Mouse (Mus musculus) MEL (cell line): ENCODE measurements at regions not wholly inside any gene's neighbourhood (a gene's known extent, or its start where the extent isn't known, plus 50 kb on each side); places are given as distances from the start of the nearest gene placed in this dataset.
A peak's percentile ranks its signal among the peaks of the same experiment; 100 is the strongest.

Experiments
- DNase-seq: peaks from one replicate; pipeline ENCODE4 v3.0.0; 2011; ENCODE audit warnings: low read depth, low spot score
- H3K27ac ChIP-seq: 2 replicates; pipeline ENCODE4 v1.5.1; 2012; ENCODE audit warnings: low read depth, mild to moderate bottlenecking, control low read depth, low read length, moderate library complexity; ENCODE audit not compliant: control insufficient read depth
- H3K27me3 ChIP-seq, 2 experiments: fragments of 150-350 bp in 1 of 2; sonication (generic) in 1 of 2; 2 replicates each; pipeline ENCODE4 v1.6.1; 2012; ENCODE audit warnings: low read length in 2 of 2, mild to moderate bottlenecking in 2 of 2, improper control_type of control experiment in 1 of 2, moderate library complexity in 1 of 2; ENCODE audit not compliant: insufficient read depth in 2 of 2, control insufficient read depth in 1 of 2
- H3K36me3 ChIP-seq, 2 experiments: 2 replicates each; pipeline ENCODE4 v1.6.1; 2012 to 2014; ENCODE audit warnings: low read length in 2 of 2, improper control_type of control experiment in 1 of 2, inconsistent platforms in 1 of 2, mild to moderate bottlenecking in 1 of 2; ENCODE audit not compliant: insufficient read depth in 2 of 2, control insufficient read depth in 1 of 2
- H3K4me1 ChIP-seq, 2 experiments: fragments of 150-350 bp in 1 of 2; sonication (generic) in 1 of 2; 2 replicates each; pipeline ENCODE4 v1.6.1; 2012; ENCODE audit warnings: low read length in 2 of 2, improper control_type of control experiment in 1 of 2, mild to moderate bottlenecking in 1 of 2; ENCODE audit not compliant: insufficient read depth in 2 of 2, control insufficient read depth in 1 of 2
- H3K4me3 ChIP-seq, 2 experiments: fragments of 150-350 bp in 1 of 2; sonication (generic) in 1 of 2; 2 replicates each; pipeline ENCODE4 v1.5.1; 2012; ENCODE audit warnings: low read depth in 2 of 2, low read length in 2 of 2, mild to moderate bottlenecking in 2 of 2, moderate library complexity in 2 of 2, control low read depth in 1 of 2, improper control_type of control experiment in 1 of 2; ENCODE audit not compliant: control insufficient read depth in 1 of 2, insufficient read depth in 1 of 2
- H3K79me2 ChIP-seq: 2 replicates; pipeline ENCODE4 v1.6.1; 2012; ENCODE audit warnings: mild to moderate bottlenecking, low read length, moderate library complexity; ENCODE audit not compliant: control insufficient read depth, poor library complexity, insufficient read depth
- H3K9ac ChIP-seq: 2 replicates; pipeline ENCODE4 v1.6.1; 2012; ENCODE audit warnings: low read depth, mild to moderate bottlenecking, control low read depth, low read length, moderate library complexity; ENCODE audit not compliant: control insufficient read depth, poor library complexity, severe bottlenecking
- H3K9me3 ChIP-seq: fragments of 150-350 bp; sonication (generic); replicated peaks from 2 replicates; pipeline ENCODE4 v1.6.1; 2012; ENCODE audit warnings: mild to moderate bottlenecking, low read length, improper control_type of control experiment, moderate library complexity; ENCODE audit not compliant: insufficient read depth
- BHLHE40 ChIP-seq: IDR thresholded peaks from 2 replicates; pipeline ENCODE4 v1.6.1; 2012; ENCODE audit warnings: low read depth, mild to moderate bottlenecking, inconsistent platforms, low read length, improper control_type of control experiment, borderline replicate concordance
- CHD1 ChIP-seq: IDR thresholded peaks from 2 replicates; pipeline ENCODE4 v1.6.1; 2012; ENCODE audit warnings: low read depth, mild to moderate bottlenecking, inconsistent platforms, low read length, improper control_type of control experiment
- ELF1 ChIP-seq: IDR thresholded peaks from 2 replicates; pipeline ENCODE4 v1.6.1; 2014; ENCODE audit warnings: low read depth, mild to moderate bottlenecking, inconsistent platforms, low read length, improper control_type of control experiment, moderate library complexity
- EP300 ChIP-seq, 2 experiments: IDR thresholded peaks; 2 replicates each; pipeline ENCODE4 v1.6.1; 2011; ENCODE audit warnings: improper control_type of control experiment in 2 of 2, low read length in 2 of 2, low read depth in 1 of 2, mild to moderate bottlenecking in 1 of 2
- ETS1 ChIP-seq: IDR thresholded peaks from 2 replicates; pipeline ENCODE4 v1.6.1; 2012; ENCODE audit warnings: low read depth, mild to moderate bottlenecking, inconsistent platforms, low read length, improper control_type of control experiment, moderate library complexity
- GATA1 ChIP-seq: IDR thresholded peaks from 2 replicates; pipeline ENCODE4 v1.6.1; 2011; ENCODE audit warnings: low read depth, low read length, improper control_type of control experiment
- MAX ChIP-seq: IDR thresholded peaks from 2 replicates; pipeline ENCODE4 v1.6.1; 2011; ENCODE audit warnings: low read length, improper control_type of control experiment
- MAZ ChIP-seq: IDR thresholded peaks from 2 replicates; pipeline ENCODE4 v1.6.1; 2012; ENCODE audit warnings: low read depth, mild to moderate bottlenecking, inconsistent platforms, low read length, improper control_type of control experiment
- POLR2A ChIP-seq, 2 experiments: IDR thresholded peaks; 2 replicates each; pipeline ENCODE4 v1.6.1; 2011 to 2012; ENCODE audit warnings: low read length in 2 of 2, mild to moderate bottlenecking in 2 of 2, control low read depth in 1 of 2, improper control_type of control experiment in 1 of 2, low read depth in 1 of 2, moderate library complexity in 1 of 2; ENCODE audit not compliant: control insufficient read depth in 1 of 2, insufficient read depth in 1 of 2, poor library complexity in 1 of 2
- RAD21 ChIP-seq: IDR thresholded peaks from 2 replicates; pipeline ENCODE4 v1.6.1; 2011; ENCODE audit warnings: mild to moderate bottlenecking, low read depth, low read length, improper control_type of control experiment
- SMC3 ChIP-seq: IDR thresholded peaks from 2 replicates; pipeline ENCODE4 v1.6.1; 2011; ENCODE audit warnings: low read depth, low read length, improper control_type of control experiment
- ZNF384 ChIP-seq: IDR thresholded peaks from 2 replicates; pipeline ENCODE4 v1.6.1; 2012; ENCODE audit warnings: low read depth, mild to moderate bottlenecking, inconsistent platforms, low read length, improper control_type of control experiment

DNA sequence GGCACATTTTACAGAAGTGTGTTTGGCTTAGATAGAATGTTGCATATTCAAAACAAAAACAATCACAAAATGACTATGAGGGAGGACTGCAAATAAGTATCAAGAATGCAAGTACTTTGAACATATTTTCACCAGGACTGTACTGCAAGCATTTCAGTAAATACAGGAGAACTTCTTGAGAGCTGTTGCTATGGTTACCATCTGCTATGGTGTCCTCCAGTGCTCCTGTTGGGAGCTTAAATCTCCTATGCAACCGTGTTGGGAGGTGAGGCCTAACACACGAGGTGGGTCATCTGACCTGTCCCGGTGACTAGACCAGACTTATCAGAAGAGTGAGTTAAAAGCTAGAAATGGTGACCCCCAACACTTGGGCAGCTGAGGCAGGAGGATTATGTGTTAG lies 253.9 kb downstream of the 1500009L16Rik start:
- H3K79me2 ChIP-seq, result no peaks in the 10 kb centered on the region
- no peak for DNase-seq
- TF ChIP-seq MAX, result no peak
- no peak for TF ChIP-seq SMC3
- TF ChIP-seq ETS1, result no peak
- no peak for TF ChIP-seq RAD21
- no peak for TF ChIP-seq ZNF384
- TF ChIP-seq POLR2A (IDR thresholded peaks at IDR 0.05; ENCODE audit: control insufficient read depth in 1 of 2, insufficient read depth in 1 of 2, low read depth in 1 of 2, low read length in 2 of 2, poor library complexity in 1 of 2), result no peak
- TF ChIP-seq CHD1, result no peak
- no peak for TF ChIP-seq BHLHE40
- TF ChIP-seq ELF1, result no peak
- no peak for TF ChIP-seq MAZ
- TF ChIP-seq EP300 (IDR thresholded peaks at IDR 0.05; ENCODE audit: low read depth in 1 of 2, low read length in 2 of 2), result no peak
- H3K27me3 ChIP-seq, result no peaks in the 10 kb centered on the region
- H3K4me1 ChIP-seq, result peaks cover 0 to 5% of the 10 kb centered on the region in 2 experiments; a peak in 1 of 4 replicates
- no peak overlapping the region for H3K27ac ChIP-seq
- no peak overlapping the region for H3K9ac ChIP-seq
- H3K4me3 ChIP-seq, result no peak overlapping the region
- H3K9me3 ChIP-seq, result no peaks in the 10 kb centered on the region
- H3K36me3 ChIP-seq, result no peaks in the 10 kb centered on the region

- Histone ChIP-seq H3K9me3 (no peaks in the 10 kb centered on the region), H3K4me1 (peaks cover 0 to 5% of the 10 kb centered on the region in 2 experiments; a peak in 2 of 4 replicates), H3K79me2 (no peaks in the 10 kb centered on the region), H3K9ac (no peak overlapping the region), H3K4me3 (no peak overlapping the region), H3K27me3 (no peaks in the 10 kb centered on the region), H3K36me3 (no peaks in the 10 kb centered on the region), H3K27ac (no peak overlapping the region)
- peak in 1 of 2 experiments; percentile 34; a peak in 2 of 4 replicates for TF ChIP-seq EP300 (IDR thresholded peaks at IDR 0.05; ENCODE audit: low read depth in 1 of 2, low read length in 2 of 2)
- TF ChIP-seq RAD21, result no peak
- DNase-seq, result peak; percentile 37
Measured at GRCm38 (mm10) chr10:83979930-83980329, 257.3 kb downstream of the 1500009L16Rik start.

DNA sequence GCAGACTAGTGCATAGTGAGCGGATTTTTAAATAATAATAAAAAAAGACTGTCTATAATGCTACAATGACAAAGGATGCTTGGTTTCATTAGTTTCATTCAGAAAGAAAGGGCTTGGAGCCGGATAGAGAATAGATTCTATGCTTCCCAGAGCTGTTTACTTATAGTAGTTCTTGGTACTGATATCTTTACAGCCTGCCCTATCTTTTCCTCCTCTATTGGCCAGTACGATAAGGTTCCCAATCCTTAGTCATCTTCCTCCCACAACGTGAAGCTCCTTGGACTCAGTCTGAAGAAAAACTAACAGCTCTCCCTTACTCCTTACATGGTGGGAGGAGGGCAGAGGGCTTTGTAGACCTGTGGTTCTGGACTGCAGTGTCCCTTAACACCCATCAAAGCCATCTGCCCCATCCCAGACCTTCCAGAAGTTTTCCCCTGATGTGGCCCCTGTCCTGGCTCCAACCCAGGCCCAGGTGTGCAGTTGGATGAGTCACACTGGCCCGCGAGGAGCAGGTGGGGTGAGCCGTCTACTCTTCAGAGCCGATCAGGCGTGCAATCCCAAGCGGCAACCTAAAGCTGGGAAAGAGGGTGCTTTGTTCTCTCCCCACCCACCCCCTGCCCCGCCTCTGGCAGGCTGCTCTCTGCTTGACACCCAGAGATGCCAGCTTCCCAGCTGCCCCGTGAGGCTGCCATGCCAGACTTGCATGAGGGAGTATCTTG lies 262.2 kb downstream of the 1500009L16Rik start:
- TF ChIP-seq GATA1 (0 out of 2 replicates have a peak, but pooled peaks have one; percentile 36), EP300 (IDR thresholded peaks at IDR 0.05; ENCODE audit: low read depth in 1 of 2, low read length in 2 of 2) (0 out of 4 replicates have a peak, but pooled peaks of 1 of the 2 experiments have one; percentile 8), MAZ (no peak), POLR2A (IDR thresholded peaks at IDR 0.05; ENCODE audit: control insufficient read depth in 1 of 2, insufficient read depth in 1 of 2, low read depth in 1 of 2, low read length in 2 of 2, poor library complexity in 1 of 2) (no peak), MAX (no peak)
- DNase-seq, result no peak
- Histone ChIP-seq H3K9ac (no peak overlapping the region), H3K4me1 (peaks cover 0 to 2% of the 10 kb centered on the region in 2 experiments; a peak in 2 of 4 replicates), H3K79me2 (no peaks in the 10 kb centered on the region), H3K27me3 (no peaks in the 10 kb centered on the region), H3K4me3 (no peak overlapping the region), H3K36me3 (no peaks in the 10 kb centered on the region), H3K9me3 (no peaks in the 10 kb centered on the region), H3K27ac (no peak overlapping the region)
